Mouse (Mus musculus): Measurements from ENCODE around the gene Olfml2b. TPM values are rescaled to one million over a fixed set of nuclear protein-coding genes. Genes with fewer than 3 reads are reported as not detected.
A peak's percentile ranks its signal among the peaks of the same experiment; 100 is the strongest.

The Olfml2b gene
- total RNA-seq, 1 experiment, result 2.2 TPM

GRCm38 (mm10) chr1:170689773-170690172 is 45.4 kb downstream of the Olfml2b start:
- in situ Hi-C loops (cut with MboI; ENCODE audit: low sequenced_read_pairs in 2 of 2, unreplicated experiment in 2 of 2), result no loop called here
- no peaks in the 10 kb centered on the region for H3K36me3 ChIP-seq (ENCODE audit: control insufficient read depth, insufficient read depth, low read length, poor library complexity, severe bottlenecking)
- TF ChIP-seq ZNF384 (IDR thresholded peaks at IDR 0.05; ENCODE audit: low read depth, low read length) (no peak), ZC3H11A (IDR thresholded peaks at IDR 0.05; ENCODE audit: borderline replicate concordance, low read depth, low read length) (no peak), MAFK (IDR thresholded peaks at IDR 0.05; ENCODE audit: insufficient read depth, low read depth, low read length) (no peak), CHD2 (IDR thresholded peaks at IDR 0.05; ENCODE audit: low read depth, low read length) (no peak), HCFC1 (IDR thresholded peaks at IDR 0.05; ENCODE audit: borderline replicate concordance, insufficient read depth, low read length) (no peak)
- no peak overlapping the region for H3K9ac ChIP-seq (ENCODE audit: insufficient read depth, low read depth, low read length, poor library complexity, severe bottlenecking)
- H3K4me1 ChIP-seq (ENCODE audit: control insufficient read depth in 2 of 2, insufficient read depth in 2 of 2, low read length in 2 of 2, poor library complexity in 1 of 2), result peaks cover 2 to 3% of the 10 kb centered on the region in 2 experiments; a peak in 1 of 4 replicates
- no peak for DNase-seq (ENCODE audit: low read depth, low spot score)
- no peak overlapping the region for H3K4me3 ChIP-seq (ENCODE audit: insufficient read depth in 1 of 2, low read depth in 1 of 2, low read length in 2 of 2, poor library complexity in 1 of 2, severe bottlenecking in 1 of 2)
- H3K27ac ChIP-seq (ENCODE audit: insufficient read depth, low read depth, low read length, poor library complexity, severe bottlenecking), result no peak overlapping the region
- H3K9me3 ChIP-seq (ENCODE audit: control insufficient read depth, insufficient read depth, low read depth, low read length), result no peaks in the 10 kb centered on the region

GRCm38 (mm10) chr1:170691301-170691700 is 47.0 kb downstream of the Olfml2b start:
- no peak overlapping the region for H3K9ac ChIP-seq (ENCODE audit: insufficient read depth, low read depth, low read length, poor library complexity, severe bottlenecking)
- peaks cover 3 to 7% of the 10 kb centered on the region in 2 experiments; a peak in 2 of 4 replicates for H3K4me1 ChIP-seq (ENCODE audit: control insufficient read depth in 2 of 2, insufficient read depth in 2 of 2, low read length in 2 of 2, poor library complexity in 1 of 2)
- no peak for DNase-seq (ENCODE audit: low read depth, low spot score)
- H3K27ac ChIP-seq (ENCODE audit: insufficient read depth, low read depth, low read length, poor library complexity, severe bottlenecking), result no peak overlapping the region
- no peaks in the 10 kb centered on the region for H3K9me3 ChIP-seq (ENCODE audit: control insufficient read depth, insufficient read depth, low read depth, low read length)
- H3K4me3 ChIP-seq (ENCODE audit: insufficient read depth in 1 of 2, low read depth in 1 of 2, low read length in 2 of 2, poor library complexity in 1 of 2, severe bottlenecking in 1 of 2), result no peak overlapping the region
- H3K36me3 ChIP-seq (ENCODE audit: control insufficient read depth, insufficient read depth, low read length, poor library complexity, severe bottlenecking), result no peaks in the 10 kb centered on the region
- TF ChIP-seq MAFK (IDR thresholded peaks at IDR 0.05; ENCODE audit: insufficient read depth, low read depth, low read length) (no peak), ZC3H11A (IDR thresholded peaks at IDR 0.05; ENCODE audit: borderline replicate concordance, low read depth, low read length) (no peak), CHD2 (IDR thresholded peaks at IDR 0.05; ENCODE audit: low read depth, low read length) (no peak), HCFC1 (IDR thresholded peaks at IDR 0.05; ENCODE audit: borderline replicate concordance, insufficient read depth, low read length) (no peak)
- in situ Hi-C loops (cut with MboI; ENCODE audit: low sequenced_read_pairs in 2 of 2, unreplicated experiment in 2 of 2), result no loop called here

- in situ Hi-C loops (cut with MboI; ENCODE audit: low sequenced_read_pairs in 2 of 2, unreplicated experiment in 2 of 2), result no loop called here
- TF ChIP-seq ZNF384 (IDR thresholded peaks at IDR 0.05; ENCODE audit: low read depth, low read length) (no peak), CHD2 (IDR thresholded peaks at IDR 0.05; ENCODE audit: low read depth, low read length) (no peak), HCFC1 (IDR thresholded peaks at IDR 0.05; ENCODE audit: borderline replicate concordance, insufficient read depth, low read length) (no peak), ZC3H11A (IDR thresholded peaks at IDR 0.05; ENCODE audit: borderline replicate concordance, low read depth, low read length) (no peak), MAFK (IDR thresholded peaks at IDR 0.05; ENCODE audit: insufficient read depth, low read depth, low read length) (no peak)
- no peak overlapping the region for H3K9ac ChIP-seq (ENCODE audit: insufficient read depth, low read depth, low read length, poor library complexity, severe bottlenecking)
- no peaks in the 10 kb centered on the region for H3K36me3 ChIP-seq (ENCODE audit: control insufficient read depth, insufficient read depth, low read length, poor library complexity, severe bottlenecking)
- peaks cover 3 to 7% of the 10 kb centered on the region in 2 experiments; a peak in 2 of 4 replicates for H3K4me1 ChIP-seq (ENCODE audit: control insufficient read depth in 2 of 2, insufficient read depth in 2 of 2, low read length in 2 of 2, poor library complexity in 1 of 2)
- no peaks in the 10 kb centered on the region for H3K9me3 ChIP-seq (ENCODE audit: control insufficient read depth, insufficient read depth, low read depth, low read length)
- no peak overlapping the region for H3K4me3 ChIP-seq (ENCODE audit: insufficient read depth in 1 of 2, low read depth in 1 of 2, low read length in 2 of 2, poor library complexity in 1 of 2, severe bottlenecking in 1 of 2)
- peak; percentile 15 for DNase-seq (ENCODE audit: low read depth, low spot score)
- H3K27ac ChIP-seq (ENCODE audit: insufficient read depth, low read depth, low read length, poor library complexity, severe bottlenecking), result no peak overlapping the region
Measured at GRCm38 (mm10) chr1:170694821-170695291, 50.5 kb downstream of the Olfml2b start.

GRCm38 (mm10) chr1:170695326-170695725 is 51.0 kb downstream of the Olfml2b start:
- Histone ChIP-seq H3K4me3 (ENCODE audit: insufficient read depth in 1 of 2, low read depth in 1 of 2, low read length in 2 of 2, poor library complexity in 1 of 2, severe bottlenecking in 1 of 2) (no peak overlapping the region), H3K9me3 (ENCODE audit: control insufficient read depth, insufficient read depth, low read depth, low read length) (no peaks in the 10 kb centered on the region), H3K4me1 (ENCODE audit: control insufficient read depth in 2 of 2, insufficient read depth in 2 of 2, low read length in 2 of 2, poor library complexity in 1 of 2) (peaks cover 3 to 7% of the 10 kb centered on the region in 2 experiments; a peak in 2 of 4 replicates), H3K36me3 (ENCODE audit: control insufficient read depth, insufficient read depth, low read length, poor library complexity, severe bottlenecking) (no peaks in the 10 kb centered on the region), H3K9ac (ENCODE audit: insufficient read depth, low read depth, low read length, poor library complexity, severe bottlenecking) (no peak overlapping the region), H3K27ac (ENCODE audit: insufficient read depth, low read depth, low read length, poor library complexity, severe bottlenecking) (no peak overlapping the region)
- in situ Hi-C loops (cut with MboI; ENCODE audit: low sequenced_read_pairs in 2 of 2, unreplicated experiment in 2 of 2), result no loop called here
- TF ChIP-seq HCFC1 (IDR thresholded peaks at IDR 0.05; ENCODE audit: borderline replicate concordance, insufficient read depth, low read length) (no peak), MAFK (IDR thresholded peaks at IDR 0.05; ENCODE audit: insufficient read depth, low read depth, low read length) (no peak), CHD2 (IDR thresholded peaks at IDR 0.05; ENCODE audit: low read depth, low read length) (no peak), ZC3H11A (IDR thresholded peaks at IDR 0.05; ENCODE audit: borderline replicate concordance, low read depth, low read length) (no peak), ZNF384 (IDR thresholded peaks at IDR 0.05; ENCODE audit: low read depth, low read length) (no peak)
- DNase-seq (ENCODE audit: low read depth, low spot score), result no peak

Data from ES-E14 (cell line).